Mouse (Mus musculus): ENCODE data around the gene Trp53tg5.

DNA sequence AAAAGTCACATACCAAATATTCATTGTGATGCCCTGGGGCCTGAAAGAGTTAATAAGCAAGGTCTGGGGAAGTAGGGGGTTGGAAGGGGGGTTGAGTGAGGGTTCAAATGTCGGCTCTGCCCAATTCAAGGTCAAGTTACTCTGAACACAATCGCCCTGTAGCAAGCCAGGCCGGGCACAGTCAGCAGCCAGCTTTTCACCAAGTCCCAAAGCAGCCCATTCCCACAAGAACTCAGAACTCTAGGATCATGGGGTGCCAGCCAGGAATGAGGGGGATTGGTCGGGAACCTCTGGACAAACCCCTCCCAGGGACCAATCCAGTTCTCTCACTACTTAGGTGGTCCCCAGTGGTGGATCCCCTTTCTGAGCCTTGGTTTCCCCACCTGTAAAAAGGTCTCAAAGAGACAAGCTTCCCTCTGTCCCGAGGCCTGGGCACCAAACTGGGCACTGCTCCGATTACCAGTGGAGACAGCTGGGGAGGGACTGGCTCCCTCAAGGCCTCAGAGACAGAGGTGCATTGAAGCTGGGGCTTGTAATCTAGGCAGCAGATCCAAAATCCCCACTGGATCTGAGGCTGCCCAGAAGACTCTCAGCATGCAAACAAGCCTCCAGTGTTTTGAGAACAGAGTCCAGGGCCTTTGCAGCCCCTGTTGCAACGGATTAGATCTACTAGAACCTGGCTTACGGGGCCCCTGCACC, 37.2 kb downstream of the Trp53tg5 start:
- TF ChIP-seq CTCF (IDR thresholded peaks at IDR 0.05; ENCODE audit: low read depth) (no peak), EP300 (optimal IDR thresholded peaks at IDR 0.05) (no peak)

Data from stomach, postnatal 0 days (tissue).